15 mouse cellular contexts compared by ENCODE assay signal in the genomic region with DNA sequence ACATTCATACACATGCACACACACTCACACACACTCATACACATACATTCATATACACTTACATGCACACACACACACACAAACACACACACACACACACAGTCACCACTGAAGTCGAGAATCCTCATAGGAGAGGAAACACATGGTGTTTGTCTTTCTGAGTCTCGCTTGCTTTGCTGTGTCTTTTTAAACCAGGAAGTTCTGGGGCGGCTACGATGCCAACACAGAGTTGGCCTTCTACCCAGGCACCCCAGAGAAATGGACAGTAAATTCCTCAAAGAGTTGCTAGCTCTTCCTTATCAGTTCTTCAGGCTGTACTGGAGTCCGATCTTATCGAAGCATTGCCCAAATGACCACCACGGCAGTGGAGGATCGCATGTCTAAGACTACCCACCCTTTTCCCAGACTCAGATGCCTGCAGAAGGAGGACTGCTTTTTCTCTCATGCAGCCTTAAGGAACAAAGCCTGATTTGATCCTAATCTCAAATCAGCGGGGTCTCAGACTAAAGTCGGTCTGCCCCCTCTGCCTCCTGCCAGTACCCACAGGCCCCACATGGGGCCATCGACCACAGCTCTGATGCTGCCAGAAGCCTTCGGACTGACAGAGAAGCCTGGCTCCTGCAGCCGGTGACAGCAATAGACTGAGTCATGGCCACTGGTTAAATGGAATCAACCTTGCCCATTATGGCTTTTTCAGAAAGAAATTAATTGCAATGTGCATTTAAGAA. TPM values are rescaled to one million over a fixed set of nuclear protein-coding genes. Genes with fewer than 3 reads are reported as not detected.
A peak's percentile ranks its signal among the peaks of the same experiment; 100 is the strongest.
DNase-seq lines count a peak whose midpoint lies in the region; ATAC-seq and TF ChIP-seq lines count a peak whose summit lies in the region.
"Had no signal": no experiment of that assay in that cellular context is flagged by ENCODE, and none has a peak within 500 bp of the region (broad histone marks: within the 10 kb centered on the region; RNA-seq: fewer than 3 reads in every experiment).

No protein-coding gene starts in this region.

- no peaks in the 10 kb centered on the region for H3K36me3 ChIP-seq in forebrain, embryonic 14.5 days (ENCODE audit: control insufficient read depth, insufficient read depth, low read length)
- H3K36me3 ChIP-seq in forebrain, postnatal 0 days (ENCODE audit: insufficient read depth), result no peaks in the 10 kb centered on the region
- no peaks in the 10 kb centered on the region for H3K36me3 ChIP-seq in midbrain, embryonic 13.5 days
- H3K36me3 ChIP-seq: embryonic facial prominence, embryonic 13.5 days; hindbrain, embryonic 15.5 days; liver, embryonic 13.5 days had no signal

- TF ChIP-seq CTCF in forebrain, postnatal 0 days (IDR thresholded peaks at IDR 0.05; ENCODE audit: low read depth), result no peak
- no peak for TF ChIP-seq CTCF in lung, adult 2 months (IDR thresholded peaks at IDR 0.05; ENCODE audit: insufficient read depth, low read length)

- no peak overlapping the region for H3K9ac ChIP-seq in forebrain, embryonic 14.5 days (ENCODE audit: low read length)
- H3K9ac ChIP-seq in forebrain, postnatal 0 days, result no peak overlapping the region
- no peak overlapping the region for H3K9ac ChIP-seq in midbrain, embryonic 13.5 days (replicated peaks)
- H3K9ac ChIP-seq: embryonic facial prominence, embryonic 13.5 days; hindbrain, embryonic 15.5 days; liver, embryonic 13.5 days had no signal

- H3K9me3 ChIP-seq in forebrain, embryonic 14.5 days (replicated peaks; ENCODE audit: control insufficient read depth, low read length), result no peaks in the 10 kb centered on the region
- no peaks in the 10 kb centered on the region for H3K9me3 ChIP-seq in forebrain, postnatal 0 days (ENCODE audit: low read length)
- H3K9me3 ChIP-seq in midbrain, embryonic 13.5 days, result no peaks in the 10 kb centered on the region
- H3K9me3 ChIP-seq: embryonic facial prominence, embryonic 13.5 days; hindbrain, embryonic 15.5 days; liver, embryonic 13.5 days had no signal

- peak; percentile 8 for DNase-seq in forebrain, embryonic 14.5 days (ENCODE audit: low spot score)
- no peak for DNase-seq in forebrain, postnatal 0 days
- DNase-seq in 416B (ENCODE audit: low read depth), result peak; percentile 79
- DNase-seq in lung, adult 2 months, result no peak
- no peak for DNase-seq in B cell, adult 2 months
- no peak for DNase-seq in left cerebral cortex, postnatal 10 days (ENCODE audit: extremely low spot score in 1 of 2, low spot score in 2 of 2)
- DNase-seq: adrenal gland, postnatal 36 days; cerebellum, adult 2 months; kidney, postnatal 14 days; liver, embryonic 13.5 days had no signal

- intact Hi-C loops in left cerebral cortex, postnatal 10 days (cut with DNase I), result no loop called here

- ATAC-seq in forebrain, embryonic 14.5 days, result no peak
- ATAC-seq in forebrain, postnatal 0 days, result no peak
- peak; percentile 66 for ATAC-seq in granulocyte monocyte progenitor cell, adult 5-6 weeks (replicated peaks; ENCODE audit: poor library complexity, severe bottlenecking)
- ATAC-seq in midbrain, embryonic 13.5 days, result peak; percentile 48; the same call in 1 of the 2 replicates

- no peak overlapping the region for H3K4me3 ChIP-seq in forebrain, embryonic 14.5 days (ENCODE audit: low read depth, low read length)
- H3K4me3 ChIP-seq in forebrain, postnatal 0 days (ENCODE audit: low read depth, low read length), result no peak overlapping the region
- H3K4me3 ChIP-seq in midbrain, embryonic 13.5 days (replicated peaks), result no peak overlapping the region
- no peak overlapping the region for H3K4me3 ChIP-seq in lung, adult 2 months (replicated peaks; ENCODE audit: extremely low read depth, low read depth, low read length)
- H3K4me3 ChIP-seq: embryonic facial prominence, embryonic 13.5 days; hindbrain, embryonic 15.5 days; liver, embryonic 13.5 days had no signal

- no peak overlapping the region for H3K27ac ChIP-seq in forebrain, embryonic 14.5 days (ENCODE audit: low read depth, low read length)
- H3K27ac ChIP-seq in forebrain, postnatal 0 days (ENCODE audit: low read depth, low read length), result no peak overlapping the region
- H3K27ac ChIP-seq in midbrain, embryonic 13.5 days, result no peak overlapping the region; the same call in 1 of the 2 replicates
- H3K27ac ChIP-seq: embryonic facial prominence, embryonic 13.5 days; hindbrain, embryonic 15.5 days; liver, embryonic 13.5 days; macrophage had no signal

- no peak overlapping the region for H3K4me2 ChIP-seq in forebrain, embryonic 14.5 days (ENCODE audit: low read length)
- no peak overlapping the region for H3K4me2 ChIP-seq in forebrain, postnatal 0 days (ENCODE audit: low read depth)
- H3K4me2 ChIP-seq in midbrain, embryonic 13.5 days (replicated peaks), result no peak overlapping the region
- H3K4me2 ChIP-seq: embryonic facial prominence, embryonic 13.5 days; liver, embryonic 13.5 days had no signal

- 47% methylated on average over 13 of the region's 13 CpGs for WGBS in forebrain, embryonic 14.5 days
- WGBS in forebrain, postnatal 0 days, result 42% methylated on average over 13 of the region's 13 CpGs
- WGBS in midbrain, embryonic 13.5 days, result 40% methylated on average over 13 of the region's 13 CpGs
- WGBS in lung, adult 2 months, result 36% methylated on average over 13 of the region's 13 CpGs

- no peaks in the 10 kb centered on the region for H3K27me3 ChIP-seq in forebrain, embryonic 14.5 days (replicated peaks; ENCODE audit: control insufficient read depth, insufficient read depth, low read length)
- no peaks in the 10 kb centered on the region for H3K27me3 ChIP-seq in forebrain, postnatal 0 days (ENCODE audit: insufficient read depth, low read length)
- no peaks in the 10 kb centered on the region for H3K27me3 ChIP-seq in midbrain, embryonic 13.5 days
- H3K27me3 ChIP-seq: embryonic facial prominence, embryonic 13.5 days; hindbrain, embryonic 15.5 days; liver, embryonic 13.5 days had no signal

- TF ChIP-seq POLR2A in lung, adult 2 months (IDR thresholded peaks at IDR 0.05; ENCODE audit: borderline replicate concordance, extremely low read depth, low read depth, low read length), result no peak

- H3K4me1 ChIP-seq in forebrain, embryonic 14.5 days (ENCODE audit: control insufficient read depth, insufficient read depth, low read length), result peaks cover 10% of the 10 kb centered on the region; the same call in 1 of the 2 replicates
- H3K4me1 ChIP-seq in forebrain, postnatal 0 days (ENCODE audit: insufficient read depth), result 0 out of 2 replicates have a peak, but pooled peaks cover 9% of the 10 kb centered on the region
- H3K4me1 ChIP-seq in midbrain, embryonic 13.5 days (replicated peaks), result peaks cover 22% of the 10 kb centered on the region
- H3K4me1 ChIP-seq in lung, adult 2 months (ENCODE audit: control insufficient read depth, insufficient read depth, low read length), result no peaks in the 10 kb centered on the region; the same call in 1 of the 2 replicates
- H3K4me1 ChIP-seq: liver, embryonic 13.5 days had no signal

RNA-seq across cellular contexts. Expression of a gene that starts 11.9 kb away (rescaled TPM):
- polyA plus RNA-seq in forebrain, embryonic 14.5 days (2014; fragmentation: Nextera tagmentation; extraction: Ambion mirVana), result 0.18 TPM in 1 of 2 replicates, not detected in the other
- total RNA-seq in forebrain, postnatal 0 days (2014; rRNA removed), result 0.05 and 0.15 TPM in 2 replicates
- 0.12 and 0.24 TPM in 2 replicates for polyA plus RNA-seq in forebrain, postnatal 0 days (2015; fragmentation: Nextera tagmentation; extraction: Ambion mirVana)
- total RNA-seq in granulocyte monocyte progenitor cell, adult 5-6 weeks (2014; fragmentation: Nextera tagmentation), result not detected in 2 replicates
- not detected in 2 replicates for total RNA-seq in granulocyte monocyte progenitor cell, adult 5-6 weeks (2017)
- polyA plus RNA-seq in midbrain, embryonic 13.5 days (2015; fragmentation: Nextera tagmentation; extraction: Ambion mirVana), result 0.18 and 0.26 TPM in 2 replicates
- polyA plus RNA-seq in lung, adult 2 months (2012; rRNA removed), result not detected in 2 replicates
- under 1 TPM; 0.16 to 0.19 TPM for total RNA-seq in left cerebral cortex, postnatal 10 days (2021)
- total RNA-seq: adrenal gland, postnatal 36 days had no signal
- polyA plus RNA-seq: embryonic facial prominence, embryonic 13.5 days; hindbrain, embryonic 15.5 days; liver, embryonic 13.5 days; macrophage had no signal

RNA-seq across cellular contexts. Expression of a gene that starts 35.9 kb away (rescaled TPM):
- polyA plus RNA-seq in forebrain, embryonic 14.5 days (2014; fragmentation: Nextera tagmentation; extraction: Ambion mirVana), result 159 and 173 TPM in 2 replicates
- total RNA-seq in forebrain, postnatal 0 days (2014; rRNA removed), result 132 and 134 TPM in 2 replicates
- polyA plus RNA-seq in forebrain, postnatal 0 days (2015; fragmentation: Nextera tagmentation; extraction: Ambion mirVana), result 147 and 178 TPM in 2 replicates
- 61.7 and 65.1 TPM in 2 replicates for total RNA-seq in granulocyte monocyte progenitor cell, adult 5-6 weeks (2014; fragmentation: Nextera tagmentation)
- 68.3 and 87.5 TPM in 2 replicates for total RNA-seq in granulocyte monocyte progenitor cell, adult 5-6 weeks (2017)
- 183 and 184 TPM in 2 replicates for polyA plus RNA-seq in midbrain, embryonic 13.5 days (2015; fragmentation: Nextera tagmentation; extraction: Ambion mirVana)
- 8.4 and 12.3 TPM in 2 replicates for polyA plus RNA-seq in lung, adult 2 months (2012; rRNA removed)
- total RNA-seq in left cerebral cortex, postnatal 10 days (2021), result 100 to 1,000 TPM; 141 to 143 TPM

Comparison
In these comparisons a context has a peak if more than half of its experiments do, and no peak if none do; other contexts are left out.
1. DNase-seq: peak in forebrain, embryonic 14.5 days (single experiment) and 416B (single experiment); none in forebrain, postnatal 0 days (single experiment), lung, adult 2 months (single experiment), B cell, adult 2 months (0 of 2) and left cerebral cortex, postnatal 10 days (0 of 2).
2. ATAC-seq: peak in granulocyte monocyte progenitor cell, adult 5-6 weeks (single experiment) and midbrain, embryonic 13.5 days (single experiment); none in forebrain, embryonic 14.5 days (single experiment) and forebrain, postnatal 0 days (single experiment).
3. RNA of a gene that starts 35.9 kb away (polyA plus RNA-seq): 183 to 184 TPM in midbrain, embryonic 13.5 days, 147 to 178 TPM in forebrain, postnatal 0 days and 159 to 173 TPM in forebrain, embryonic 14.5 days; 8.4 to 12.3 TPM in lung, adult 2 months; every median in the first group is over 10 times any median in the second.